Mouse (Mus musculus) ES-E14 (cell line): ENCODE results near the gene Rap1gds1. TPM values are rescaled to one million over a fixed set of nuclear protein-coding genes. Genes with fewer than 3 reads are reported as not detected.

Experiments
- DNase-seq: peaks from one replicate; pipeline ENCODE4 v3.0.0-alpha.2; 2013; ENCODE audit warnings: low read depth, low spot score
- H3K27ac ChIP-seq: 2 replicates; pipeline ENCODE4 v1.5.1; 2012; ENCODE audit warnings: low read depth, mild to moderate bottlenecking, low read length, moderate library complexity, mixed read lengths; ENCODE audit not compliant: poor library complexity, insufficient read depth, severe bottlenecking
- H3K36me3 ChIP-seq: 2 replicates; pipeline ENCODE4 v1.6.1; 2012; ENCODE audit warnings: mild to moderate bottlenecking, low read length, moderate library complexity, mixed read lengths; ENCODE audit not compliant: control insufficient read depth, poor library complexity, insufficient read depth, severe bottlenecking
- H3K4me1 ChIP-seq, 2 experiments: fragments of 150-350 bp in 1 of 2; sonication (generic) in 1 of 2; 2 replicates each; pipeline ENCODE4 v1.6.1; 2012; ENCODE audit warnings: low read length in 2 of 2, mild to moderate bottlenecking in 1 of 2, mixed read lengths in 1 of 2; ENCODE audit not compliant: control insufficient read depth in 2 of 2, insufficient read depth in 2 of 2, poor library complexity in 1 of 2
- H3K4me3 ChIP-seq, 2 experiments: fragments of 150-350 bp in 1 of 2; sonication (generic) in 1 of 2; 2 replicates each; pipeline ENCODE4 v1.5.1; 2012; ENCODE audit warnings: low read length in 2 of 2, low read depth in 1 of 2, mild to moderate bottlenecking in 1 of 2, mixed read lengths in 1 of 2; ENCODE audit not compliant: insufficient read depth in 1 of 2, poor library complexity in 1 of 2, severe bottlenecking in 1 of 2
- H3K9ac ChIP-seq: 2 replicates; pipeline ENCODE4 v1.6.1; 2012; ENCODE audit warnings: low read depth, mild to moderate bottlenecking, low read length, mixed read lengths; ENCODE audit not compliant: poor library complexity, insufficient read depth, severe bottlenecking
- H3K9me3 ChIP-seq: fragments of 150-350 bp; sonication (generic); 2 replicates; pipeline ENCODE4 v1.6.1; 2012; ENCODE audit warnings: low read depth, mild to moderate bottlenecking, low read length; ENCODE audit not compliant: control insufficient read depth, insufficient read depth
- CHD2 ChIP-seq: IDR thresholded peaks from 2 replicates; pipeline ENCODE4 v1.6.1; 2014; ENCODE audit warnings: mild to moderate bottlenecking, low read depth, low read length, inconsistent platforms
- HCFC1 ChIP-seq: IDR thresholded peaks from 2 replicates; pipeline ENCODE4 v1.6.1; 2012; ENCODE audit warnings: low read length, inconsistent platforms, borderline replicate concordance; ENCODE audit not compliant: insufficient read depth
- MAFK ChIP-seq: IDR thresholded peaks from 2 replicates; pipeline ENCODE4 v1.6.1; 2014; ENCODE audit warnings: mild to moderate bottlenecking, low read depth, low read length, inconsistent platforms; ENCODE audit not compliant: insufficient read depth
- ZC3H11A ChIP-seq: IDR thresholded peaks from 2 replicates; pipeline ENCODE4 v1.6.1; 2012; ENCODE audit warnings: low read depth, mild to moderate bottlenecking, inconsistent platforms, low read length, borderline replicate concordance
- ZNF384 ChIP-seq: IDR thresholded peaks from 2 replicates; pipeline ENCODE4 v1.6.1; 2012; ENCODE audit warnings: low read depth, low read length, inconsistent platforms
- in situ Hi-C, 2 experiments: fragments of 600-800 bp; cut with MboI; formaldehyde crosslinking; loops; one replicate each; pipeline ENCODE4 v1.15.1; 2025; ENCODE audit warnings: low sequenced_read_pairs in 2 of 2, inconsistent platforms in 1 of 2; ENCODE audit not compliant: unreplicated experiment in 2 of 2
- total RNA-seq: library from RNA; depleted of rRNA; stranded (reverse); fragments of 300-350 nt; gene quantifications from 2 replicates; pipeline ENCODE4 v1.2.3, GENCODE M21; 2012

Rap1gds1 gene
- total RNA-seq, 1 experiment: 21.9 TPM

- Histone ChIP-seq H3K27ac (no peak overlapping the region), H3K4me1 (no peaks in the 10 kb centered on the region), H3K4me3 (no peak overlapping the region), H3K9ac (no peak overlapping the region), H3K9me3 (no peaks in the 10 kb centered on the region), H3K36me3 (peaks cover 6% of the 10 kb centered on the region; the same call in 1 of the 2 replicates)
- no peak for DNase-seq
- in situ Hi-C loops: no loop called here
- TF ChIP-seq CHD2 (no peak), MAFK (no peak), ZC3H11A (no peak), HCFC1 (no peak), ZNF384 (no peak)
Measured at GRCm38 (mm10) chr3:138955220-138955619, 119.8 kb downstream of the Rap1gds1 start.

- no peaks in the 10 kb centered on the region for H3K9me3 ChIP-seq
- H3K4me3 ChIP-seq: no peak overlapping the region
- H3K36me3 ChIP-seq: peaks cover 2% of the 10 kb centered on the region; the same call in 1 of the 2 replicates
- H3K4me1 ChIP-seq: no peaks in the 10 kb centered on the region
- no peak for DNase-seq
- TF ChIP-seq HCFC1: no peak
- no peak for TF ChIP-seq ZNF384
- TF ChIP-seq ZC3H11A: no peak
- no peak for TF ChIP-seq CHD2
- TF ChIP-seq MAFK: no peak
- in situ Hi-C loops: no loop called here
- H3K27ac ChIP-seq: no peak overlapping the region
- H3K9ac ChIP-seq: no peak overlapping the region
Measured at GRCm38 (mm10) chr3:138949081-138949480, 125.9 kb downstream of the Rap1gds1 start.

DNA sequence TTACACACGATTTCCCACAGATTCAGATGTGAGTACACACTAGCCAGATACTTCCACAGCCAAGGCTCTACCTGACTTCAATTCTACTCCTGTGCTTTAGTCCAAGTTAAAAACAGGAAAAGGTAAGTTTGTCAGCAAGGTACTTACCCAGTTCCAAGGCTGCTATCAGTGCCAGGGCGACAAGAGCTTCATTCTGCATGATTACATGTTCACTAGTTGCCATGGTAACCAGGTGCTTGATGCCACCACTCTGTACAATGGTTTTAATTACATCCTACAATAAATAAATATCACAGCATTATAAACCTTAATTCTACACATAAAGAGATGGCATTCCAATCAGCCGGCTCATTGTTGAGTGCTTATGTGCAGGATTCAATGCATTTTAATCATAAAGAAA lies 129.5 kb downstream of the Rap1gds1 start:
- Histone ChIP-seq H3K9me3 (no peaks in the 10 kb centered on the region), H3K4me1 (no peaks in the 10 kb centered on the region), H3K27ac (no peak overlapping the region), H3K9ac (no peak overlapping the region), H3K36me3 (peaks cover 4% of the 10 kb centered on the region; the same call in 1 of the 2 replicates), H3K4me3 (no peak overlapping the region)
- no peak for DNase-seq
- TF ChIP-seq ZC3H11A (no peak), MAFK (no peak), HCFC1 (no peak), CHD2 (no peak), ZNF384 (no peak)
- in situ Hi-C loops: no loop called here

DNA sequence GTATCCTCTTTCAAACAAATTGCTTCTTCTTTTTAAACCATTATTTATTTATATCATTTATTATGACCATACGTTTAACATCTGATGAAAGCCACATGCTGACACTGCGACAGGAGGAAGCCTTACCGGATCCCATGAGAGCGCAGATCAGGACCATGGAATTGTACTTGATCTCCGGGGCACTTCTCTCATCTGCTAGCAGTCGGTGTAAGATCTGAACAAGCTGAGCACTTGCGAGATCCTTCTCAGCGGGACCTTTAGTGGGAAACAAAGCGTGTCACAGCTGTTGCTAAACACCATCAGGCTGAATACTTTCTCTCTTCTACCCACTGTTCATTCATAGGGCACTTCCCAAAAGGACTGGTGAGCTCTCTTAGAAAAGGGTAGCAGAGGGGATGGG lies 133.4 kb downstream of the Rap1gds1 start:
- no peaks in the 10 kb centered on the region for H3K9me3 ChIP-seq
- in situ Hi-C loops: no loop called here
- DNase-seq: no peak
- TF ChIP-seq ZC3H11A (no peak), CHD2 (no peak), MAFK (no peak), ZNF384 (no peak), HCFC1 (no peak)
- no peaks in the 10 kb centered on the region for H3K4me1 ChIP-seq
- peaks cover 13% of the 10 kb centered on the region; the same call in 1 of the 2 replicates for H3K36me3 ChIP-seq
- no peak overlapping the region for H3K9ac ChIP-seq
- H3K4me3 ChIP-seq: no peak overlapping the region
- H3K27ac ChIP-seq: no peak overlapping the region

GRCm38 (mm10) chr3:138937241-138937640 lies 137.8 kb downstream of the Rap1gds1 start:
- H3K4me3 ChIP-seq: no peak overlapping the region
- no peak overlapping the region for H3K27ac ChIP-seq
- no peak for TF ChIP-seq HCFC1
- no peak for TF ChIP-seq ZNF384
- TF ChIP-seq ZC3H11A: no peak
- no peak for TF ChIP-seq MAFK
- no peak for TF ChIP-seq CHD2
- H3K36me3 ChIP-seq: peaks cover 13% of the 10 kb centered on the region; the same call in 1 of the 2 replicates
- H3K4me1 ChIP-seq: no peaks in the 10 kb centered on the region
- no peak overlapping the region for H3K9ac ChIP-seq
- no peaks in the 10 kb centered on the region for H3K9me3 ChIP-seq
- in situ Hi-C loops: no loop called here
- DNase-seq: no peak
